20 mouse cellular contexts compared by ENCODE assay signal in genomic region chr2:21976831-21977230, GRCm38 (mm10).
"Had no signal": no experiment of that assay in that cellular context is flagged by ENCODE, and none has a peak within 500 bp of the region (broad histone marks: within the 10 kb centered on the region; RNA-seq: fewer than 3 reads in every experiment).

No protein-coding gene starts in this region.

- H3K27me3 ChIP-seq: hindbrain, embryonic 12.5 days; intestine, embryonic 15.5 days; limb, embryonic 13.5 days; limb, embryonic 15.5 days; liver, embryonic 12.5 days had no signal

- H3K9ac ChIP-seq: hindbrain, embryonic 12.5 days; hindbrain, embryonic 14.5 days; intestine, embryonic 15.5 days; limb, embryonic 13.5 days; limb, embryonic 15.5 days; liver, embryonic 12.5 days; liver, embryonic 14.5 days had no signal

- H3K4me1 ChIP-seq: hindbrain, embryonic 10.5 days; hindbrain, embryonic 12.5 days; intestine, embryonic 15.5 days; limb, embryonic 13.5 days; limb, embryonic 15.5 days had no signal

- H3K4me3 ChIP-seq: gastrocnemius, adult 2 months; hindbrain, embryonic 10.5 days; hindbrain, embryonic 12.5 days; intestine, embryonic 15.5 days; layer of hippocampus, adult 2 months; limb, embryonic 13.5 days; limb, embryonic 15.5 days; liver, embryonic 12.5 days had no signal

- DNase-seq: gastrocnemius, adult 2 months; gastrocnemius, postnatal 10 days; gastrocnemius, postnatal 25 days; heart, postnatal 14 days; kidney, adult 18-20 months; kidney, adult 8-10 months; kidney, postnatal 10 days; kidney, postnatal 25 days; kidney, postnatal 4 days; left cerebral cortex, postnatal 4 days; lung, adult 18-20 months had no signal

- H3K27ac ChIP-seq: gastrocnemius, adult 2 months; hindbrain, embryonic 10.5 days; hindbrain, embryonic 12.5 days; hindbrain, embryonic 14.5 days; intestine, embryonic 15.5 days; layer of hippocampus, adult 2 months; limb, embryonic 13.5 days; limb, embryonic 15.5 days; liver, embryonic 12.5 days; liver, embryonic 14.5 days had no signal

- H3K36me3 ChIP-seq: hindbrain, embryonic 10.5 days; hindbrain, embryonic 12.5 days; intestine, embryonic 15.5 days; limb, embryonic 13.5 days; limb, embryonic 15.5 days; liver, embryonic 12.5 days had no signal
